Mouse (Mus musculus): ENCODE results near the gene Mroh7.

DNA sequence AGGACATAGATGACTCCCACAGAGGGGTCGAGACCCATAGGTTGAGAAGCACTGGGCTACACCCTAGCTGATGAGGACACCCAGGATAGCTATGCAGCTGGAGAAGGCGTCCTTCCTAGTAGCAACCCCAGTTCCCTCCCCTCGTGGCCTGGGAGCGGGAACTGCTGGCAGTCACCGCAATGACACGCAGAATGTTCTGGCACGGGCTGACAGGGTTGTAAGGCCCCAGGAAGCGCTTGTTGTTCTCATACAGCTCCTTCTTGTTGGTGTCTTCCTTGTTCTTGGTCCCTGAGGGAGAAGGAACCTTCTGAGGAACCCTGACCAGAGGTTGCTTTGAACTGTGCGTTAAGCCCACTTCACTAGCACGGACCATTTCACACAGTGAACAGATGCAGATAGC is 26.8 kb downstream of the Mroh7 start:
- no peak for TF ChIP-seq CTCF (conservative IDR thresholded peaks at IDR 0.05; ENCODE audit: insufficient read depth, insufficient read length, low read depth, low read length)
- no peak for TF ChIP-seq POLR2A (IDR thresholded peaks at IDR 0.05; ENCODE audit: low read depth, low read length)

Measured in kidney, adult 2 months (tissue).